Mouse (Mus musculus): ENCODE measurements at regions not wholly inside any gene's neighbourhood (a gene's known extent, or its start where the extent isn't known, plus 50 kb on each side); places are given as distances from the start of the nearest gene placed in this dataset.
"Not testable (repeated sequence)": the region's sequence is repeated elsewhere in the genome, so short reads cannot be mapped to it uniquely, and the experiment has no call there.

- DNase-seq (ENCODE audit: low read depth), result no peak
Measured at GRCm38 (mm10) chr8:126775334-126775733, 170.3 kb downstream of the Tomm20 start.

- no peak for DNase-seq (ENCODE audit: low read depth)
Measured at GRCm38 (mm10) chr8:126774816-126775215, 170.8 kb downstream of the Tomm20 start.

GRCm38 (mm10) chr8:126772748-126773147 lies 172.9 kb downstream of the Tomm20 start:
- no peak for DNase-seq (ENCODE audit: low read depth)

- no peak for DNase-seq (ENCODE audit: low read depth)
Measured at GRCm38 (mm10) chr8:126772194-126772593, 173.4 kb downstream of the Tomm20 start.

- not testable (repeated sequence) for DNase-seq (ENCODE audit: low read depth)
Measured at GRCm38 (mm10) chr8:126770374-126770773, 175.3 kb downstream of the Tomm20 start.

- no peak for DNase-seq (ENCODE audit: low read depth)
Measured at GRCm38 (mm10) chr8:126768142-126768541, 174.4 kb upstream of the Irf2bp2 start.

GRCm38 (mm10) chr8:126767341-126767740 lies 173.6 kb upstream of the Irf2bp2 start:
- no peak for DNase-seq (ENCODE audit: low read depth)

GRCm38 (mm10) chr8:126765693-126766238 lies 172.0 kb upstream of the Irf2bp2 start:
- no peak for DNase-seq (ENCODE audit: low read depth)

GRCm38 (mm10) chr8:126763600-126763999 lies 169.8 kb upstream of the Irf2bp2 start:
- DNase-seq (ENCODE audit: low read depth), result peak; percentile 22

- no peak for DNase-seq (ENCODE audit: low read depth)
Measured at GRCm38 (mm10) chr8:126759711-126760110, 165.9 kb upstream of the Irf2bp2 start.

GRCm38 (mm10) chr8:126758951-126759350 lies 165.2 kb upstream of the Irf2bp2 start:
- DNase-seq (ENCODE audit: low read depth), result no peak

- DNase-seq (ENCODE audit: low read depth), result peak; percentile 57
Measured at GRCm38 (mm10) chr8:126757951-126758757, 164.4 kb upstream of the Irf2bp2 start.

GRCm38 (mm10) chr8:126756300-126757097 lies 162.7 kb upstream of the Irf2bp2 start:
- no peak for DNase-seq (ENCODE audit: low read depth)

GRCm38 (mm10) chr8:126755669-126756068 lies 161.9 kb upstream of the Irf2bp2 start:
- no peak for DNase-seq (ENCODE audit: low read depth)

GRCm38 (mm10) chr8:126754361-126754809 lies 160.6 kb upstream of the Irf2bp2 start:
- no peak for DNase-seq (ENCODE audit: low read depth)

GRCm38 (mm10) chr8:126753059-126753855 lies 159.5 kb upstream of the Irf2bp2 start:
- DNase-seq (ENCODE audit: low read depth), result no peak

- DNase-seq (ENCODE audit: low read depth), result no peak
Measured at GRCm38 (mm10) chr8:126751416-126752140, 157.8 kb upstream of the Irf2bp2 start.

GRCm38 (mm10) chr8:126745992-126746775 lies 152.4 kb upstream of the Irf2bp2 start:
- no peak for DNase-seq (ENCODE audit: low read depth)

- DNase-seq (ENCODE audit: low read depth), result no peak
Measured at GRCm38 (mm10) chr8:126744747-126745382, 151.1 kb upstream of the Irf2bp2 start.

- DNase-seq (ENCODE audit: low read depth), result no peak
Measured at GRCm38 (mm10) chr8:126743296-126743695, 149.5 kb upstream of the Irf2bp2 start.

Measured in c-Kit-positive CD71-negative TER-119-negative erythroid progenitor cells, embryonic 14.5 days (primary cell).